Mouse (Mus musculus) MEL (cell line): ENCODE measurements at regions not wholly inside any gene's neighbourhood (a gene's known extent, or its start where the extent isn't known, plus 50 kb on each side); places are given as distances from the start of the nearest gene placed in this dataset.

Experiments
- DNase-seq: peaks from one replicate; pipeline ENCODE4 v3.0.0; 2011; ENCODE audit warnings: low read depth, low spot score
- H3K27ac ChIP-seq: 2 replicates; pipeline ENCODE4 v1.5.1; 2012; ENCODE audit warnings: low read depth, mild to moderate bottlenecking, control low read depth, low read length, moderate library complexity; ENCODE audit not compliant: control insufficient read depth
- H3K27me3 ChIP-seq, 2 experiments: fragments of 150-350 bp in 1 of 2; sonication (generic) in 1 of 2; 2 replicates each; pipeline ENCODE4 v1.6.1; 2012; ENCODE audit warnings: low read length in 2 of 2, mild to moderate bottlenecking in 2 of 2, improper control_type of control experiment in 1 of 2, moderate library complexity in 1 of 2; ENCODE audit not compliant: insufficient read depth in 2 of 2, control insufficient read depth in 1 of 2
- H3K36me3 ChIP-seq, 2 experiments: 2 replicates each; pipeline ENCODE4 v1.6.1; 2012 to 2014; ENCODE audit warnings: low read length in 2 of 2, improper control_type of control experiment in 1 of 2, inconsistent platforms in 1 of 2, mild to moderate bottlenecking in 1 of 2; ENCODE audit not compliant: insufficient read depth in 2 of 2, control insufficient read depth in 1 of 2
- H3K4me1 ChIP-seq, 2 experiments: fragments of 150-350 bp in 1 of 2; sonication (generic) in 1 of 2; 2 replicates each; pipeline ENCODE4 v1.6.1; 2012; ENCODE audit warnings: low read length in 2 of 2, improper control_type of control experiment in 1 of 2, mild to moderate bottlenecking in 1 of 2; ENCODE audit not compliant: insufficient read depth in 2 of 2, control insufficient read depth in 1 of 2
- H3K4me3 ChIP-seq, 2 experiments: fragments of 150-350 bp in 1 of 2; sonication (generic) in 1 of 2; 2 replicates each; pipeline ENCODE4 v1.5.1; 2012; ENCODE audit warnings: low read depth in 2 of 2, low read length in 2 of 2, mild to moderate bottlenecking in 2 of 2, moderate library complexity in 2 of 2, control low read depth in 1 of 2, improper control_type of control experiment in 1 of 2; ENCODE audit not compliant: control insufficient read depth in 1 of 2, insufficient read depth in 1 of 2
- H3K79me2 ChIP-seq: 2 replicates; pipeline ENCODE4 v1.6.1; 2012; ENCODE audit warnings: mild to moderate bottlenecking, low read length, moderate library complexity; ENCODE audit not compliant: control insufficient read depth, poor library complexity, insufficient read depth
- H3K9ac ChIP-seq: 2 replicates; pipeline ENCODE4 v1.6.1; 2012; ENCODE audit warnings: low read depth, mild to moderate bottlenecking, control low read depth, low read length, moderate library complexity; ENCODE audit not compliant: control insufficient read depth, poor library complexity, severe bottlenecking
- H3K9me3 ChIP-seq: fragments of 150-350 bp; sonication (generic); replicated peaks from 2 replicates; pipeline ENCODE4 v1.6.1; 2012; ENCODE audit warnings: mild to moderate bottlenecking, low read length, improper control_type of control experiment, moderate library complexity; ENCODE audit not compliant: insufficient read depth
- CHD2 ChIP-seq: IDR thresholded peaks from 2 replicates; pipeline ENCODE4 v1.6.1; 2011; ENCODE audit warnings: low read length, improper control_type of control experiment
- CTCF ChIP-seq, 3 experiments: IDR thresholded peaks in 2 of 3; conservative IDR thresholded peaks in 1 of 3; 2 replicates each; pipeline ENCODE4 v1.5.1; 2011 to 2012; ENCODE audit warnings: low read length in 3 of 3, low read depth in 2 of 3, mild to moderate bottlenecking in 2 of 3, improper control_type of control experiment in 1 of 3, inconsistent platforms in 1 of 3, mixed read lengths in 1 of 3, moderate library complexity in 1 of 3; ENCODE audit not compliant: control insufficient read depth in 1 of 3, insufficient read depth in 1 of 3, poor library complexity in 1 of 3, severe bottlenecking in 1 of 3
- E2F4 ChIP-seq: IDR thresholded peaks from 2 replicates; pipeline ENCODE4 v1.6.1; 2011; ENCODE audit warnings: low read depth, low read length, improper control_type of control experiment, borderline replicate concordance
- ETS1 ChIP-seq: IDR thresholded peaks from 2 replicates; pipeline ENCODE4 v1.6.1; 2012; ENCODE audit warnings: low read depth, mild to moderate bottlenecking, inconsistent platforms, low read length, improper control_type of control experiment, moderate library complexity
- GABPA ChIP-seq: IDR thresholded peaks from 2 replicates; pipeline ENCODE4 v1.6.1; 2012; ENCODE audit warnings: low read depth, mild to moderate bottlenecking, inconsistent platforms, low read length, improper control_type of control experiment, moderate library complexity
- KAT2A ChIP-seq: conservative IDR thresholded peaks from 2 replicates; pipeline ENCODE4 v1.6.1; 2012; ENCODE audit warnings: low read depth, low read length, improper control_type of control experiment, inconsistent platforms
- MAZ ChIP-seq: IDR thresholded peaks from 2 replicates; pipeline ENCODE4 v1.6.1; 2012; ENCODE audit warnings: low read depth, mild to moderate bottlenecking, inconsistent platforms, low read length, improper control_type of control experiment
- MEF2A ChIP-seq: IDR thresholded peaks from 2 replicates; pipeline ENCODE4 v1.6.1; 2014; ENCODE audit warnings: low read depth, mild to moderate bottlenecking, inconsistent platforms, low read length, improper control_type of control experiment; ENCODE audit not compliant: poor library complexity, insufficient replicate concordance, severe bottlenecking; ENCODE audit errors: extremely low read depth
- NELFE ChIP-seq: IDR thresholded peaks from 2 replicates; pipeline ENCODE4 v1.6.1; 2011; ENCODE audit warnings: low read depth, low read length, improper control_type of control experiment
- POLR2AphosphoS2 ChIP-seq: IDR thresholded peaks from 2 replicates; pipeline ENCODE4 v1.6.1; 2011; ENCODE audit warnings: low read length, improper control_type of control experiment
- POLR2AphosphoS5 ChIP-seq: IDR thresholded peaks from 2 replicates; pipeline ENCODE4 v1.6.1; 2012; ENCODE audit warnings: low read depth, borderline replicate concordance, mild to moderate bottlenecking, inconsistent platforms, low read length, moderate library complexity, mixed read lengths
- SIN3A ChIP-seq: IDR thresholded peaks from 2 replicates; pipeline ENCODE4 v1.6.1; 2012; ENCODE audit warnings: low read length, improper control_type of control experiment, inconsistent platforms
- SMC3 ChIP-seq: IDR thresholded peaks from 2 replicates; pipeline ENCODE4 v1.6.1; 2011; ENCODE audit warnings: low read depth, low read length, improper control_type of control experiment
- TAL1 ChIP-seq: IDR thresholded peaks from 2 replicates; pipeline ENCODE4 v1.6.1; 2012; ENCODE audit warnings: mild to moderate bottlenecking, inconsistent platforms, low read length, moderate library complexity, mixed read lengths
- TCF12 ChIP-seq: IDR thresholded peaks from 2 replicates; pipeline ENCODE4 v1.6.1; 2014; ENCODE audit warnings: low read depth, mild to moderate bottlenecking, inconsistent platforms, low read length, improper control_type of control experiment, moderate library complexity
- USF1 ChIP-seq: IDR thresholded peaks from 2 replicates; pipeline ENCODE4 v1.6.1; 2014; ENCODE audit warnings: low read depth, mild to moderate bottlenecking, inconsistent platforms, low read length, improper control_type of control experiment, moderate library complexity
- USF2 ChIP-seq, 2 experiments: IDR thresholded peaks; 2 replicates each; pipeline ENCODE4 v1.6.1; 2011 to 2012; ENCODE audit warnings: improper control_type of control experiment in 2 of 2, low read length in 2 of 2, borderline replicate concordance in 1 of 2, inconsistent platforms in 1 of 2, low read depth in 1 of 2, mild to moderate bottlenecking in 1 of 2; ENCODE audit not compliant: insufficient read depth in 1 of 2
- ZC3H11A ChIP-seq: IDR thresholded peaks from 2 replicates; pipeline ENCODE4 v1.6.1; 2012; ENCODE audit warnings: low read depth, mild to moderate bottlenecking, inconsistent platforms, low read length, improper control_type of control experiment
- ZKSCAN1 ChIP-seq: IDR thresholded peaks from 2 replicates; pipeline ENCODE4 v1.6.1; 2012; ENCODE audit warnings: low read depth, mild to moderate bottlenecking, inconsistent platforms, low read length, improper control_type of control experiment, moderate library complexity

GRCm38 (mm10) chr8:30227354-30227753 is 2779.9 kb downstream of the Poteg start:
- H3K4me3 ChIP-seq, result no peak overlapping the region
- no peak for TF ChIP-seq CHD2
- TF ChIP-seq POLR2AphosphoS5, result no peak
- TF ChIP-seq GABPA, result no peak
- TF ChIP-seq KAT2A, result no peak
- TF ChIP-seq ZKSCAN1, result no peak
- TF ChIP-seq USF1, result no peak
- no peak for TF ChIP-seq USF2 (IDR thresholded peaks at IDR 0.05; ENCODE audit: borderline replicate concordance in 1 of 2, insufficient read depth in 1 of 2, low read depth in 1 of 2, low read length in 2 of 2)
- TF ChIP-seq CTCF (IDR thresholded peaks at IDR 0.05 in 2 of 3, conservative IDR thresholded peaks at IDR 0.05 in 1 of 3; ENCODE audit: control insufficient read depth in 1 of 3, insufficient read depth in 1 of 3, low read depth in 2 of 3, low read length in 3 of 3, poor library complexity in 1 of 3, severe bottlenecking in 1 of 3), result no peak
- TF ChIP-seq MEF2A, result no peak
- no peak for TF ChIP-seq ZC3H11A
- TF ChIP-seq TCF12, result no peak
- no peak for TF ChIP-seq ETS1
- no peaks in the 10 kb centered on the region for H3K4me1 ChIP-seq
- H3K79me2 ChIP-seq, result no peaks in the 10 kb centered on the region
- no peak overlapping the region for H3K9ac ChIP-seq
- H3K36me3 ChIP-seq, result no peaks in the 10 kb centered on the region
- H3K27ac ChIP-seq, result no peak overlapping the region
- DNase-seq, result no peak
- no peaks in the 10 kb centered on the region for H3K9me3 ChIP-seq
- H3K27me3 ChIP-seq, result no peaks in the 10 kb centered on the region

- Histone ChIP-seq H3K27ac (no peak overlapping the region), H3K9ac (no peak overlapping the region), H3K4me3 (no peak overlapping the region), H3K27me3 (no peaks in the 10 kb centered on the region), H3K4me1 (no peaks in the 10 kb centered on the region), H3K9me3 (no peaks in the 10 kb centered on the region), H3K79me2 (no peaks in the 10 kb centered on the region), H3K36me3 (no peaks in the 10 kb centered on the region)
- no peak for DNase-seq
- no peak for TF ChIP-seq POLR2AphosphoS2
- TF ChIP-seq CTCF (IDR thresholded peaks at IDR 0.05 in 2 of 3, conservative IDR thresholded peaks at IDR 0.05 in 1 of 3; ENCODE audit: control insufficient read depth in 1 of 3, insufficient read depth in 1 of 3, low read depth in 2 of 3, low read length in 3 of 3, poor library complexity in 1 of 3, severe bottlenecking in 1 of 3), result no peak
- no peak for TF ChIP-seq NELFE
- no peak for TF ChIP-seq ZKSCAN1
- no peak for TF ChIP-seq SIN3A
- no peak for TF ChIP-seq SMC3
- no peak for TF ChIP-seq MAZ
- no peak for TF ChIP-seq E2F4
- TF ChIP-seq TAL1, result no peak
These were observed 2785.8 kb downstream of the Poteg start for GRCm38 (mm10) chr8:30233266-30233665.
